Mouse (Mus musculus) cortical plate, adult 2 months (tissue): ENCODE measurements around the gene Npat. TPM values are rescaled to one million over a fixed set of nuclear protein-coding genes. Genes with fewer than 3 reads are reported as not detected.

Source experiments
- H3K27ac ChIP-seq: fragments of 200-500 bp; 2 replicates; pipeline ENCODE4 v1.5.1; 2012; ENCODE audit warnings: low read length, control low read depth, inconsistent platforms; ENCODE audit not compliant: insufficient read depth
- H3K4me1 ChIP-seq: fragments of 200-500 bp; 2 replicates; pipeline ENCODE4 v1.6.1; 2011; ENCODE audit warnings: low read length; ENCODE audit not compliant: control insufficient read depth, insufficient read depth
- H3K4me3 ChIP-seq: fragments of 200-500 bp; 2 replicates; pipeline ENCODE4 v1.5.1; 2011; ENCODE audit warnings: mild to moderate bottlenecking, low read length, control low read depth; ENCODE audit not compliant: insufficient read depth
- CTCF ChIP-seq: fragments of 200-500 bp; IDR thresholded peaks from 2 replicates; pipeline ENCODE4 v1.5.1; 2011; ENCODE audit warnings: mild to moderate bottlenecking, control low read depth, low read length; ENCODE audit not compliant: insufficient read depth; ENCODE audit errors: extremely low read depth
- POLR2A ChIP-seq: fragments of 200-500 bp; IDR thresholded peaks from 2 replicates; pipeline ENCODE4 v1.6.1; 2011; ENCODE audit warnings: mild to moderate bottlenecking, low read length, control low read depth; ENCODE audit not compliant: insufficient read depth; ENCODE audit errors: extremely low read depth
- polyA plus RNA-seq: library from polyadenylated mRNA; depleted of rRNA; stranded (reverse); fragments of >200 nt; gene quantifications from 2 replicates; pipeline ENCODE4 v1.2.3, GENCODE M21; 2012

Gene Npat
- polyA plus RNA-seq, 1 experiment = 10.3 TPM

DNA sequence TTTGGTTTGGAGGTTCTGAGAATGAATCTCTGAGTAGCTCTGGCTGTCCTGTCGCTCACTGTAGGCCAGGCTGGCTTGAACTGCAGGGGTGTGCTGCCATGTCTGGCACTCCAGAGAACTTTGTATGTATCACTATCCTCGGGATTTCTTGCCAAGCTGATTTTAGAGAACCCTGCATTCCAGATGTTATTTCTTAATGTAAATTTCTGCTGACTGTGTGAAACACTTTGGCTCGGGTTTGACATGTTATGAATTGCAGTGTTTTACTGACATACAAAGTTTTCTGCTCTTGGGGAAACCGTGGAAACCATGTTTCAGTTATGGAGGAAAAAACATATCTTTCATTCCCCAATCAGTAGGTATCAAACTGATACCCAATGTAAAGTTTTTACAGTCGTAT is 38.9 kb downstream of the Npat start:
- H3K27ac ChIP-seq = no peak overlapping the region
- no peak for TF ChIP-seq POLR2A
- TF ChIP-seq CTCF = no peak
- no peaks in the 10 kb centered on the region for H3K4me1 ChIP-seq
- H3K4me3 ChIP-seq = no peak overlapping the region

DNA sequence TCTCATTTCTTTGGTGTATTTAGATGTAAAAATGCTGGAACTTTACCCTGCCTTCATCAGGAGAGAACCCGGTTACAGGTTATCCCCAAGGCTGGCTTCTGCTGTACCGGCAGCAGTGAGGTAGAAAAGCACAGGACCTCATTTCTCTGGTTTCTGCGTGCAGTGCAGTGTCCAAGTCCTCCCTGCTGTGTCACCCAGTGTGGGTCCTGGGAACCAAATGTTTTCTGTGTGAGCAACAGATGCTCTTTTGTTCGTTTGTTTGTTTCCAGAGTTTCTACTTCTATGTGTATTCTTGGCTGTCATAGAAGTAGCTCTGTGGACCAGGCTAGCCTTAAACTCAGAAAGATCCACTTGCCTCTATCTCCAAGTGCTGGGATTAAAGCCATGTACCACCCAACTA is 45.0 kb downstream of the Npat start:
- no peak for TF ChIP-seq POLR2A
- TF ChIP-seq CTCF = no peak
- H3K27ac ChIP-seq = no peak overlapping the region
- no peaks in the 10 kb centered on the region for H3K4me1 ChIP-seq
- H3K4me3 ChIP-seq = no peak overlapping the region

DNA sequence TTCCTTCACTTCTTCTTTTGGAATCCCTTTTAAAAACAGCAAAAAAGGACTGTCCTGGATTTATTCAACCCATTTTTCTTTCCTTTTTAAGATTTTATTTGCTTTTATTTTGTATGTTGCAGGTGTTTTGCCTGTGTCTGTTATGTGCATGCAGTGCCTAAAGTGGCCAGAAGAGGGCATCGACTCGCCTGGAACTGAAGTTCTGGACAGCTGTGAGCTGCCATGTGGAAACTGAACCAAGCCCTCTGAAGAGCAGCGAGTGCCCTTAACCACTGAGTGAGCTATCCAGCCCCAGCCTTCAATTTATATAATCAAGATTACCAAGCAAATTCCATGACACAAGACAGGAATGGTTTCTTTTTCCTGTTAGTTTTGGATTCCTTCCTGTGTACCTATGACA is 57.9 kb downstream of the Npat start:
- H3K4me1 ChIP-seq = no peaks in the 10 kb centered on the region
- no peak overlapping the region for H3K27ac ChIP-seq
- TF ChIP-seq CTCF (peak; percentile 62), POLR2A (no peak)
- no peak overlapping the region for H3K4me3 ChIP-seq

DNA sequence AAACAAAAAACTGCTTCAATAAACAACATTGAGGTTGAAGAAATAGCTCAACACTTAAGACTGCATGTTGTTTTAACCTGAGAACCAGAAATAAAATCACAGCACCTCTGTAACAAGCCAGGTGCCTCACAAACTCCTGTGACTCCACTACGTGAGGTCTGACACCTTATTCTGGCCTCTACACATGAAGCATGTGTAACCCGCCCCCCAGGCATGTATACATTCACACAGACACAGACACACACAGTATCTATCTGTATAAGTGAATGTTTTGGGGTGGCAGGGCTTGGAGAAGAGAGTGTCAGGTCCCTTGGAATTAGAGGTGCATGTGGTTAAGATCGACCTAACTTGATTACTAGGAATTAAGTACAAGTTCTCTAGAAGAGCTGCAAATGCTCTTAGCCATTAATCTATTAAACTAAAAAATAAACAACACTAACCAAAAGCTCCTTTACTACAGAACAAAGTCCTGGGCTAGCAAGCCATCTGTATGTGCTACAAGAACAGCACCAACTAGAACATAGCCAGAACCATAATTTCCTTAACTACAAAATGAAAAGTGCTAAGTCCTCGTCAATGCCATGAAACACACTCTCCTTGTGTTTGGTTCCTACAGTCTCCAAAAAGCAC is 60.2 kb downstream of the Npat start:
- TF ChIP-seq POLR2A (no peak), CTCF (no peak)
- Histone ChIP-seq H3K4me3 (no peak overlapping the region), H3K4me1 (peaks cover 1% of the 10 kb centered on the region; the same call in 1 of the 2 replicates), H3K27ac (no peak overlapping the region)

DNA sequence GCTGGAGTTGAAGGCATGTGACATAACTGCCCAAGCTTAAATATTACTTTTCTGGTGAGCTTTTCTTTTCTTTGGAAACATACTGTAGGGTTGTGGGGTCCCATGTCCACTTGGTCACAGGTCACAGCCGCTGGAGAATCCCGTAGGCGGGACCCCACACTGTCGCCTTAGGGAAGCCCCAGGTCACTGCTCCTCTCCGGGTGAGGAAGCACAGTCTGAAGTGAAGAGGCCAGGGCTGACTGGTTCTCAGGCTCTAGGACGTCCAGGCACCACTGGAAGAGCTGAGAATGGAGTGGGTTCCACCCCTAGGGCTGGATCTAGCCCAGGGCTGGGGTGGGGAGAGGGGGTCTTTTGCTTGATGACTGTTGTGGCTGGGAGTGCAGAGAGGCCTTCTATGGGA is 61.8 kb downstream of the Npat start:
- TF ChIP-seq CTCF = no peak
- no peak for TF ChIP-seq POLR2A
- H3K27ac ChIP-seq = no peak overlapping the region
- peaks cover 2% of the 10 kb centered on the region for H3K4me1 ChIP-seq
- no peak overlapping the region for H3K4me3 ChIP-seq

GRCm38 (mm10) chr9:53601541-53601940 is 64.7 kb downstream of the Npat start:
- Histone ChIP-seq H3K4me1 (peaks cover 5% of the 10 kb centered on the region), H3K4me3 (no peak overlapping the region), H3K27ac (no peak overlapping the region)
- no peak for TF ChIP-seq POLR2A
- TF ChIP-seq CTCF = no peak

- Histone ChIP-seq H3K4me3 (no peak overlapping the region), H3K27ac (no peak overlapping the region), H3K4me1 (peaks cover 5% of the 10 kb centered on the region)
- TF ChIP-seq POLR2A = no peak
- no peak for TF ChIP-seq CTCF
Observed at GRCm38 (mm10) chr9:53603384-53603783, 66.5 kb downstream of the Npat start.

DNA sequence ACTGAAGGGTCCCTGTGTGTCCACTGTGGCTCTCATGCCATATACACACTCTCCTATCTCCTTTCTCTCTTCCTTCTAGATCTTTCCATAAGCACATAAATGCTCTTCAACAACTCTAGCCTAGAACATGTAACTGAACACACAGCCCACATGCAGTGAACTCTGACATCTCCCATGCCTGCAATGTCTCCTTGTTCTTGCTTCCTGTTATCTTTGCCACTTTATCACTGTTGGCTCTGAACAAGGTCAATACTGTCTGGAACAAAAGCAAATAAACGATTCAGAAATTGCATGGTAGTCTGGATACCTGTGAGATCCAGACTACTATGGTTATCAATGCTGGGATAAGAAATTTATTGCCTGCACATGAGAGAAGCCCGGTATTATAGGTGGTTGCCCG is 67.0 kb downstream of the Npat start:
- H3K4me1 ChIP-seq = peaks cover 5% of the 10 kb centered on the region
- no peak overlapping the region for H3K4me3 ChIP-seq
- H3K27ac ChIP-seq = no peak overlapping the region
- TF ChIP-seq CTCF (no peak), POLR2A (no peak)

DNA sequence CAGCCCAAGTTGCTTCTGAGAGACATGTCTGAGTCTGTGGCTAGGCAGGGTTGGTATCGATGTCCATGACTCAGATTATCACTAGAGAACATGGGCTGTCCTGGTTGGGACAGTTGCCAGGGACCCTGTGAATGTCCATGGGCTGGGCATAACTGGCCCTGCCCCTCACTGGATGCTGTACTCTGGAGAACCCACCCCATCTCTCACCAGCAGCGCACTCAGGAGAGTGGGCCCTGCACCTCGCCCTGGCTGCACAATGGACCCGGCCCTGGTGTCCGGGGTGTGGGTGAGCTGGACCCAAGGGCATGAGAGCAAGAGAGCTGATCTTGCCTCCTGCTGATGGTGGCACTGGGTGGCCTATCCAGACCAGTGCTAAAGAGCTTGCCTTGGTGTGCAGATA is 68.1 kb downstream of the Npat start:
- no peak for TF ChIP-seq CTCF
- TF ChIP-seq POLR2A = no peak
- Histone ChIP-seq H3K27ac (no peak overlapping the region), H3K4me1 (peaks cover 5% of the 10 kb centered on the region), H3K4me3 (no peak overlapping the region)

- peaks cover 4% of the 10 kb centered on the region for H3K4me1 ChIP-seq
- H3K4me3 ChIP-seq = no peak overlapping the region
- H3K27ac ChIP-seq = no peak overlapping the region
- TF ChIP-seq CTCF (no peak), POLR2A (no peak)
Observed at GRCm38 (mm10) chr9:53607192-53607591, 70.3 kb downstream of the Npat start.

GRCm38 (mm10) chr9:53607816-53608215 is 71.0 kb downstream of the Npat start:
- Histone ChIP-seq H3K27ac (no peak overlapping the region), H3K4me3 (no peak overlapping the region), H3K4me1 (peaks cover 4% of the 10 kb centered on the region)
- TF ChIP-seq POLR2A (no peak), CTCF (no peak)
